Mouse (Mus musculus) liver, adult 2 months (tissue): ENCODE data around the gene Atp13a3.

Experiments
- CTCF ChIP-seq: fragments of 200-500 bp; IDR thresholded peaks from 2 replicates; pipeline ENCODE4 v1.5.1; 2011; ENCODE audit warnings: low read depth, low read length, control low read depth
- POLR2A ChIP-seq: fragments of 200-500 bp; IDR thresholded peaks from 2 replicates; pipeline ENCODE4 v1.6.1; 2011; ENCODE audit warnings: low read length, control low read depth; ENCODE audit not compliant: insufficient read depth; ENCODE audit errors: extremely low read depth

- no peak for TF ChIP-seq POLR2A
- no peak for TF ChIP-seq CTCF
These were observed 27.4 kb upstream of the Atp13a3 start for GRCm38 (mm10) chr16:30433148-30433547.
